ENCODE assay signal across 32 mouse cellular contexts in the genomic region with DNA sequence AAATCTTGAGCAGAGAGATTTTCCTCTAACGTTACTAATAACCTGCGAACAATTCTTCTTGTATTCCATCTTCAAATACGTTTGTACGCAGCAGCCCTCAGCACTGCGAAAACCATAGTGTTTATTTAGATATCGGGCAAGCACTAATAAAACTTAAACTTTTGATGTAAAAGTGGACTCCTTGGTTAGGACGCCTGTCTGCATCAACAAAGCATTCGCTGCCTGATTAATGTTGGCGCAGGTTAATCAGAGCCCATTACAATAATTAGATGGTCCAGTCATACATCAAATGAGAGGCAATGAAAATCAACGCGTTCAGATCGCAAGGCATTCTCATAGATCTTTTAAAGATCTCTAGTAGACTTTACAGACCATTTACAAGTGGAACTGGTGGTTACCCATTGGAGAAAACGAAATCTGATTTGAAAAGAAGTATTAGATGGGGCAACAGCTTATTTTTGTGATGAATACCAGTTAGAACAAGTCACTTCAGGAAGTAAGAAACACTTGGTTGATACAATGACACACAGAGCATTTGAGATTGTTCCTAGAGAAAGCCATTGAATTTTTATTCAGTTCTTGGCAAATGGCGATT. TPM values are rescaled to one million over a fixed set of nuclear protein-coding genes. Genes with fewer than 3 reads are reported as not detected.
DNase-seq lines count a peak whose midpoint lies in the region; ATAC-seq lines count a peak whose summit lies in the region.
"Had no signal": no experiment of that assay in that cellular context is flagged by ENCODE, and none has a peak within 500 bp of the region (broad histone marks: within the 10 kb centered on the region; RNA-seq: fewer than 3 reads in every experiment).

No protein-coding gene starts in this region.

- H3K9me3 ChIP-seq in embryonic facial prominence, embryonic 11.5 days (replicated peaks; ENCODE audit: control insufficient read depth, low read length), result no peaks in the 10 kb centered on the region
- H3K9me3 ChIP-seq in embryonic facial prominence, embryonic 10.5 days, result no peaks in the 10 kb centered on the region
- no peaks in the 10 kb centered on the region for H3K9me3 ChIP-seq in hindbrain, embryonic 11.5 days (ENCODE audit: control insufficient read depth, low read length)
- no peaks in the 10 kb centered on the region for H3K9me3 ChIP-seq in hindbrain, embryonic 10.5 days
- no peaks in the 10 kb centered on the region for H3K9me3 ChIP-seq in midbrain, embryonic 14.5 days (ENCODE audit: control insufficient read depth, low read length)
- H3K9me3 ChIP-seq in midbrain, embryonic 10.5 days (replicated peaks), result no peaks in the 10 kb centered on the region
- H3K9me3 ChIP-seq: embryonic facial prominence, embryonic 13.5 days; forebrain, embryonic 13.5 days; heart, embryonic 10.5 days; heart, embryonic 13.5 days; hindbrain, embryonic 15.5 days; intestine, embryonic 15.5 days had no signal

- H3K27ac ChIP-seq in embryonic facial prominence, embryonic 11.5 days (replicated peaks; ENCODE audit: low read depth, low read length), result no peak overlapping the region
- no peak overlapping the region for H3K27ac ChIP-seq in embryonic facial prominence, embryonic 10.5 days (replicated peaks)
- no peak overlapping the region for H3K27ac ChIP-seq in hindbrain, embryonic 11.5 days (ENCODE audit: low read depth, low read length)
- no peak overlapping the region for H3K27ac ChIP-seq in hindbrain, embryonic 10.5 days
- H3K27ac ChIP-seq in midbrain, embryonic 14.5 days (replicated peaks; ENCODE audit: low read depth, low read length), result no peak overlapping the region
- no peak overlapping the region for H3K27ac ChIP-seq in midbrain, embryonic 10.5 days (replicated peaks)
- H3K27ac ChIP-seq: embryonic facial prominence, embryonic 13.5 days; forebrain, embryonic 13.5 days; gastrocnemius, adult 2 months; heart, embryonic 10.5 days; heart, embryonic 13.5 days; hindbrain, embryonic 15.5 days; intestine, embryonic 15.5 days had no signal

- no peak overlapping the region for H3K4me3 ChIP-seq in embryonic facial prominence, embryonic 11.5 days (ENCODE audit: low read depth, low read length)
- no peak overlapping the region for H3K4me3 ChIP-seq in embryonic facial prominence, embryonic 10.5 days
- H3K4me3 ChIP-seq in hindbrain, embryonic 11.5 days (ENCODE audit: low read depth, low read length), result no peak overlapping the region
- no peak overlapping the region for H3K4me3 ChIP-seq in hindbrain, embryonic 10.5 days
- no peak overlapping the region for H3K4me3 ChIP-seq in midbrain, embryonic 14.5 days (replicated peaks; ENCODE audit: low read depth, low read length)
- H3K4me3 ChIP-seq in midbrain, embryonic 10.5 days, result no peak overlapping the region
- H3K4me3 ChIP-seq: embryonic facial prominence, embryonic 13.5 days; erythroblast, embryonic 14.5 days; forebrain, embryonic 13.5 days; gastrocnemius, adult 2 months; heart, embryonic 10.5 days; heart, embryonic 13.5 days; hindbrain, embryonic 15.5 days; intestine, embryonic 15.5 days had no signal

- peaks cover 37% of the 10 kb centered on the region for H3K27me3 ChIP-seq in embryonic facial prominence, embryonic 11.5 days (ENCODE audit: control insufficient read depth, insufficient read depth, low read length)
- peaks cover 93% of the 10 kb centered on the region for H3K27me3 ChIP-seq in embryonic facial prominence, embryonic 10.5 days (replicated peaks; ENCODE audit: low read depth, poor library complexity, severe bottlenecking)
- peaks cover 58% of the 10 kb centered on the region for H3K27me3 ChIP-seq in hindbrain, embryonic 11.5 days (ENCODE audit: control insufficient read depth, insufficient read depth, low read length)
- peaks cover 93% of the 10 kb centered on the region for H3K27me3 ChIP-seq in hindbrain, embryonic 10.5 days (ENCODE audit: insufficient read depth, poor library complexity, severe bottlenecking)
- H3K27me3 ChIP-seq in midbrain, embryonic 14.5 days (ENCODE audit: control insufficient read depth, insufficient read depth, low read length), result peaks cover 74% of the 10 kb centered on the region
- H3K27me3 ChIP-seq in midbrain, embryonic 10.5 days (ENCODE audit: low read depth, poor library complexity, severe bottlenecking), result peaks cover 92% of the 10 kb centered on the region
- H3K27me3 ChIP-seq: CH12.LX, Patski had no signal

- ATAC-seq in embryonic facial prominence, embryonic 11.5 days (replicated peaks; ENCODE audit: insufficient number of reproducible peaks, low FRiP score, low TSS enrichment, low read depth), result no peak
- ATAC-seq in hindbrain, embryonic 11.5 days (ENCODE audit: low FRiP score), result no peak
- no peak for ATAC-seq in midbrain, embryonic 14.5 days (ENCODE audit: low FRiP score, low TSS enrichment)
- ATAC-seq: forebrain, embryonic 13.5 days; forebrain, embryonic 16.5 days; intestine, embryonic 15.5 days; Patski had no signal

- H3K4me2 ChIP-seq in embryonic facial prominence, embryonic 11.5 days (ENCODE audit: low read depth, low read length), result no peak overlapping the region
- H3K4me2 ChIP-seq in hindbrain, embryonic 11.5 days (replicated peaks; ENCODE audit: low read depth, low read length), result no peak overlapping the region
- H3K4me2 ChIP-seq in midbrain, embryonic 14.5 days (ENCODE audit: low read length), result no peak overlapping the region
- H3K4me2 ChIP-seq: embryonic facial prominence, embryonic 13.5 days; forebrain, embryonic 13.5 days; heart, embryonic 13.5 days; hindbrain, embryonic 15.5 days; intestine, embryonic 15.5 days had no signal

- no peaks in the 10 kb centered on the region for H3K36me3 ChIP-seq in embryonic facial prominence, embryonic 11.5 days (replicated peaks; ENCODE audit: control insufficient read depth, insufficient read depth, low read depth, low read length)
- H3K36me3 ChIP-seq in embryonic facial prominence, embryonic 10.5 days (replicated peaks), result no peaks in the 10 kb centered on the region
- no peaks in the 10 kb centered on the region for H3K36me3 ChIP-seq in hindbrain, embryonic 11.5 days (ENCODE audit: control insufficient read depth, insufficient read depth, low read length)
- H3K36me3 ChIP-seq in hindbrain, embryonic 10.5 days, result no peaks in the 10 kb centered on the region
- no peaks in the 10 kb centered on the region for H3K36me3 ChIP-seq in midbrain, embryonic 14.5 days (ENCODE audit: control insufficient read depth, insufficient read depth, low read length)
- H3K36me3 ChIP-seq in midbrain, embryonic 10.5 days, result no peaks in the 10 kb centered on the region
- H3K36me3 ChIP-seq: embryonic facial prominence, embryonic 13.5 days; G1E; heart, embryonic 10.5 days; heart, embryonic 13.5 days; hindbrain, embryonic 15.5 days; intestine, embryonic 15.5 days had no signal

- 0 out of 2 replicates have a peak, but pooled peaks cover 3% of the 10 kb centered on the region for H3K4me1 ChIP-seq in embryonic facial prominence, embryonic 11.5 days (ENCODE audit: control insufficient read depth, insufficient read depth, low read length)
- peaks cover 37% of the 10 kb centered on the region for H3K4me1 ChIP-seq in embryonic facial prominence, embryonic 10.5 days
- peaks cover 12% of the 10 kb centered on the region for H3K4me1 ChIP-seq in hindbrain, embryonic 11.5 days (replicated peaks; ENCODE audit: control insufficient read depth, insufficient read depth, low read length)
- peaks cover 32% of the 10 kb centered on the region for H3K4me1 ChIP-seq in hindbrain, embryonic 10.5 days (replicated peaks)
- peaks cover 10% of the 10 kb centered on the region for H3K4me1 ChIP-seq in midbrain, embryonic 14.5 days (ENCODE audit: control insufficient read depth, insufficient read depth, low read length)
- H3K4me1 ChIP-seq in midbrain, embryonic 10.5 days, result peaks cover 31% of the 10 kb centered on the region

- DNase-seq in embryonic facial prominence, embryonic 11.5 days (ENCODE audit: low spot score), result peak; percentile 37
- DNase-seq in embryonic facial prominence, embryonic 10.5 days (ENCODE audit: low spot score), result no peak
- peak; percentile 43 for DNase-seq in hindbrain, embryonic 11.5 days (ENCODE audit: low spot score)
- DNase-seq in hindbrain, embryonic 10.5 days (ENCODE audit: low spot score), result no peak
- DNase-seq in midbrain, embryonic 14.5 days, result peak; percentile 52
- DNase-seq in midbrain, embryonic 10.5 days (ENCODE audit: low spot score), result no peak
- DNase-seq in testis, postnatal 10 days (ENCODE audit: low spot score), result peak; percentile 11
- DNase-seq in testis, postnatal 14 days (ENCODE audit: low spot score), result no peak
- DNase-seq: adrenal gland, postnatal 10 days; adrenal gland, postnatal 36 days; B cell, adult 2 months; cerebellum, adult 11 months; cerebellum, adult 2 months; cerebellum, adult 9-11 months; cerebellum, postnatal 25 days; gastrocnemius, adult 2 months; gastrocnemius, postnatal 14 days; heart, postnatal 14 days; heart, postnatal 4 days; kidney, adult 11 months had no signal

- no peak overlapping the region for H3K9ac ChIP-seq in embryonic facial prominence, embryonic 11.5 days (replicated peaks; ENCODE audit: low read length)
- no peak overlapping the region for H3K9ac ChIP-seq in hindbrain, embryonic 11.5 days (ENCODE audit: low read depth, low read length)
- no peak overlapping the region for H3K9ac ChIP-seq in midbrain, embryonic 14.5 days (replicated peaks; ENCODE audit: low read length)
- H3K9ac ChIP-seq: embryonic facial prominence, embryonic 13.5 days; forebrain, embryonic 13.5 days; heart, embryonic 13.5 days; hindbrain, embryonic 15.5 days; intestine, embryonic 15.5 days had no signal

- 9% methylated on average over 14 of the region's 14 CpGs for WGBS in embryonic facial prominence, embryonic 11.5 days
- 10% methylated on average over 14 of the region's 14 CpGs for WGBS in embryonic facial prominence, embryonic 10.5 days
- WGBS in hindbrain, embryonic 11.5 days, result 12% methylated on average over 14 of the region's 14 CpGs
- 15% methylated on average over 14 of the region's 14 CpGs for WGBS in hindbrain, embryonic 10.5 days
- 16% methylated on average over 14 of the region's 14 CpGs for WGBS in midbrain, embryonic 14.5 days
- 10% methylated on average over 14 of the region's 14 CpGs for WGBS in midbrain, embryonic 10.5 days

RNA-seq across cellular contexts. Expression of a gene that starts 1.6 kb away (rescaled TPM):
- polyA plus RNA-seq in embryonic facial prominence, embryonic 11.5 days (2014; fragmentation: Nextera tagmentation; extraction: Ambion mirVana), result 7.7 and 8.2 TPM in 2 replicates
- polyA plus RNA-seq in embryonic facial prominence, embryonic 10.5 days (2016; fragmentation: Nextera tagmentation; extraction: Ambion mirVana), result 3.7 and 4.3 TPM in 2 replicates
- 4.6 and 5.0 TPM in 2 replicates for polyA plus RNA-seq in hindbrain, embryonic 11.5 days (2014; fragmentation: Nextera tagmentation; extraction: Ambion mirVana)
- polyA plus RNA-seq in hindbrain, embryonic 10.5 days (2016; fragmentation: Nextera tagmentation; extraction: Ambion mirVana), result 3.9 TPM in 2 replicates
- 0.12 and 0.54 TPM in 2 replicates for polyA plus RNA-seq in midbrain, embryonic 14.5 days (2014; fragmentation: Nextera tagmentation; extraction: Ambion mirVana)
- 3.4 and 3.7 TPM in 2 replicates for polyA plus RNA-seq in midbrain, embryonic 10.5 days (2016; fragmentation: Nextera tagmentation; extraction: Ambion mirVana)
- polyA plus RNA-seq: erythroblast, embryonic 14.5 days; G1E; heart, embryonic 16.5 days; intestine, embryonic 15.5 days had no signal

RNA-seq across cellular contexts. Expression of a gene that starts 35.7 kb away (rescaled TPM):
- polyA plus RNA-seq in embryonic facial prominence, embryonic 11.5 days (2014; fragmentation: Nextera tagmentation; extraction: Ambion mirVana), result 952 and 1,036 TPM in 2 replicates
- polyA plus RNA-seq in embryonic facial prominence, embryonic 10.5 days (2016; fragmentation: Nextera tagmentation; extraction: Ambion mirVana), result 764 and 773 TPM in 2 replicates
- 784 and 800 TPM in 2 replicates for polyA plus RNA-seq in hindbrain, embryonic 11.5 days (2014; fragmentation: Nextera tagmentation; extraction: Ambion mirVana)
- 664 and 711 TPM in 2 replicates for polyA plus RNA-seq in hindbrain, embryonic 10.5 days (2016; fragmentation: Nextera tagmentation; extraction: Ambion mirVana)
- 568 and 574 TPM in 2 replicates for polyA plus RNA-seq in midbrain, embryonic 14.5 days (2014; fragmentation: Nextera tagmentation; extraction: Ambion mirVana)
- 640 and 750 TPM in 2 replicates for polyA plus RNA-seq in midbrain, embryonic 10.5 days (2016; fragmentation: Nextera tagmentation; extraction: Ambion mirVana)

Comparison
In these comparisons a context has a peak if more than half of its experiments do, and no peak if none do; other contexts are left out.
1. DNase-seq: peak in embryonic facial prominence, embryonic 11.5 days (single experiment), hindbrain, embryonic 11.5 days (single experiment), midbrain, embryonic 14.5 days (single experiment) and testis, postnatal 10 days (single experiment); none in embryonic facial prominence, embryonic 10.5 days (single experiment), hindbrain, embryonic 10.5 days (single experiment), midbrain, embryonic 10.5 days (single experiment) and testis, postnatal 14 days (single experiment).